Mouse (Mus musculus) layer of hippocampus, adult 9-11 months (tissue): ENCODE measurements around the gene A530084C06Rik.

Experiments
- DNase-seq: peaks from one replicate; pipeline ENCODE4 v3.0.0; 2022

Gene A530084C06Rik

DNA sequence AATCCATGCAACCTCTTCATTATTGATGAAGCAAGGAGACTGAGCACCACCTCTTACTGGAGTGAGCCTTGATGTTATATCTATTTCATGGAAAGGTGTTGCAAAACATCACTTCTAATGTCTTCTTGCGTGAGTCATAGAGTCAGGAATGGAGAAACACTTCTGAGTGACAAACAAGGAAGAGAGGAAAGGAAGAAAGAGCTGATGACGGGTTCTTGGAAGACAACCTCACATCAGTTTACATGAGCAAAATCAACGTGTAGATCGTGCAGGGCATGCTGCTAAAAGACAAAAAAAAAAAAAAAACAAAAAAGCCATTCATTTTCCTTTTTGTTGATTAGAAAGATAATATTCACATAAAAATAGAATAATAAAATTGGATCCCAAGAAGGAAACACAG, 24.4 kb downstream of the A530084C06Rik start:
- no peak for DNase-seq

DNA sequence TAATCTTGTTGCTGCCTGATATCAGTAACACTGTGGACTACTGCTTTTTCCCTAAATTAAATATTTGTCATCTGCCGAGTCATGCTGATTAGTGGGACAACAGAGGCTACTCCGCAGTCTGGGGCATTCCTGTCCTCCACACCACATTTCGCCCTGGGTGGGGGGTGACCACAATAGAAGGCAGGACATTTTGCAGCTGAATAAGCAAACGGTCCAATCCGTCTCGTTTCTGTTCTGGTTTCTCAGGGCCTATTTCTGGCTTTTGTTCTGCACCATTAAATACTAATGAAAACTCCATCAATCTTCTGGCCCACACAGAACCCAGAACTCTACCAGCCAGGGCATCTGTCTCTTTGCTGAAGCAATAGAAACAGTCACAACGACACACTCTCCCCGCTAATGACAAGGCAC, 27.5 kb downstream of the A530084C06Rik start:
- DNase-seq = peak; percentile 11

DNA sequence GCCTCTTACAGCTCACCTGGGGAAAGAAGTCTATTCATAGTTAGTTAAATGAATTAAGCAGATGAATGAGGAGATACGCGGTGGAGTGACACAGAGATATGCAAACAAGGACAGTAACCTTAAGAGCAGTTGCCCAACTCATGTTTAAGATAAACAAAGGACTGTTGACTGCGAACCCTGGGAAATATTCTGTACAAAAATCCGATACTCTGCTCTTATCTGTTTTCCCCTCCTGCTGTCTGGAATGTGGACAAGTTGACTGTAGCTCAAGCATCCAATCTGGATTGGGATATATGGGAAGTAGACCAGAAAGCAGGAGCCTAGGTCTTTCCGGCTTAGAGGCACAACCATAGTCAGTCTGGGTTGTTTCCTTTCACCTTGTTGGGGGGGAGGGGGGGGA, 27.9 kb downstream of the A530084C06Rik start:
- no peak for DNase-seq

DNA sequence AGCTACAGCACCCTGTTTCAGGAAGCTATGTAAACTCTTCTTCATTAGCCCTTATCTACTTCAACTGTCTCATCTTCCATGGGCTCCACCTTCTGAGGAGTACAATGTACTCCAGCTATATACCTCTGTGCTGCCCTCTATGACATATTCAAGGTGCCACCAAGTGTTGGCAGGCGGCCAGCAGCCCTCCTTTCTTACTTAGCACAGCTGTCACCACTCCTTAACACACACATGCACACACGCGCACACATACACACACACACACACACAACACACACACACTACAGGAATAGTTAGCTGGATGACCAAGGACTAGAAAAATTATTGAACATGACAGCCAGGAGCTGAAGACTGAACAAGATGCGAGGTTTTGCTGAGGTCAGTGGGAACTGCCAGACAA, 34.2 kb downstream of the A530084C06Rik start:
- no peak for DNase-seq

DNA sequence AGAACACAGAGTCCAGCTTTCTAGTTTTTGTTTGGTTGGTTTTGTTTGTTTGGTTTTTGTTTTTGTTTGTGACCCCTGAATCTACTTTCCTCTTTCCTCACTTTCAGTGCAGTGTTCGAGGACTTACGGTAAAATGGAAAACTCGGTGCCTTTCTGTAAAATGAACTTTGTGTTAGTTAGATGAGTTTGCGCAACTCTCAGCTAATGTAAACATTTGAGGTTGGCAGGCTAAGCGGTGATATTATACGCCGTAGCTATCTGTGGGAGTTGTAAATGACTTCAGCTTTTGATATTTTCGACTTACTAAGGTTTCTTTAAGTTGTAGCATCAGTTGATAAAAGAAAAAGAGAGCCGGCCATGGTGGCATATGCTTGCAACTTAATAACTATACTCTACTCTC, 40.2 kb downstream of the A530084C06Rik start:
- DNase-seq = no peak

DNA sequence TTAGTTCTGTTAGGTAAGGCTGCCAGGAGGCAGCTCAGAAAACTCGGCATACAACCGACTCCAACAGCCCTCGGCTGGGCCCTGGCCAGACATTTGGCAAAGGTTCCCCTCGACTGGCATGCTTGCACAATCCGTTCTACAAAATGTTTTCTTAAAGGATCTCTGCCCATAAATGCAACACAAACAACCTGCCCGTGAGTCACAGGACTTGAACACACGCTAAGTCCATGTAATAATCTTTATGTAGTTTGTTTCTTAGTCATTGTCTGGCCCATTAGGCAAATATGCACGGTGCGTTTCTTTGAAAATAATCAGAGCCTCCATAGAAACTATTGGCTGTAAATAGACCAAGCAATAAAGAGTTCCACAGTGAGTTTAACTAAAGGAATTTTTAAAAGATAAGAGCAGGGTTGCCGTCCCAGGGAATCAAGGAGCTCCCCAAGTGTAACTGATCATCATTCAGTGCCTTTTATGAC, 40.7 kb downstream of the A530084C06Rik start:
- DNase-seq = no peak

DNA sequence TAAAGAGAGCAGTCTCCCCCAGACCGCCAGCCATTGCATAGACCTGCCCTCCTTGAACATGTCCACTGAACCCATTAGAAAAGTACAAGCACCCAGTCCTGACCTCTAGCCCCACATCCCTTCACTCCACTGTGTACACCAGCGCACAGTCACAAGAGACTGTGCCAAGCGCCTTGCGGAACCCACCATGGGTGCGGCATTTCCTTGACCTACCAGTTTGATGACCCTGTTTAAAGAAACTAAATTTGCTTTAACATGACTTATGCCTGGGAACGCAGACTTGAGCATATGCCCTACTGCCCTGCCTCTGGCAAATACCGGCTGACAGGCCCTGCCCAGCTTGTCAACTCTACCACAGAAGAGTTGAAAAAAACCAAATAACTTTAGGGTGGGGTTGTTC, 43.9 kb downstream of the A530084C06Rik start:
- DNase-seq = no peak

DNA sequence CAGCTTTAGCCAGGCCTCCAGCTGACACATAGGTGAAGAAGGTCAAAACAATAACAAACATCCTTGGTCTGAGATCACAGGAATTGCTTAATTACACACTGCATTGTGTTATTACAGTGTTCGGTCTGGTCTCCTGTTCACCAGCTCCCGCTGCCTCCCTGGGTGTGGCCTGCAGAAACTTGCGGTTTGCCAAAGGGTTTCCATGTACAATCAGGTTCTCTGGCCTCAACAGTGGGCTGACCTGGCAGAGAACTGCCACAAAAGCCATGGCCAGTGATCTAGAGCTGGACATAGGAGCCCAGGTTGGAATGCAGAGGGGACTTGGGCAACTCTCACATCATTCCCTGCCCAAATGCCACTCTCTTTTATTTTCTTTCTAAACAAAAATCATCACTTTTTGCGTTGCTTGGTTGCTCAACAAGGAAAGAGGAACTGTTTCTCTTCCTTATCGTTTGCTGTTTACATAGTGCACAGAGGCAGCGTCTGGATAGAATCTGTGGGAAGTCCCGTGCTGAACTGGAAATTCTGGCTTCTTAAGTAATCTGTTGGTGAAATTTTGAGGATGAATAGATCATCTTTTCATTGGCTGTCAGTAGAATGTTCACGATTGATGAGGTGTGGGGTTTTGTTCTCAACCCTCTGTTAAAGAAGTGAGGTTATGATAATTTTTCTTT, 52.5 kb downstream of the A530084C06Rik start:
- no peak for DNase-seq
